Mouse (Mus musculus): ENCODE measurements around the gene Taf6.

Taf6 gene

DNA sequence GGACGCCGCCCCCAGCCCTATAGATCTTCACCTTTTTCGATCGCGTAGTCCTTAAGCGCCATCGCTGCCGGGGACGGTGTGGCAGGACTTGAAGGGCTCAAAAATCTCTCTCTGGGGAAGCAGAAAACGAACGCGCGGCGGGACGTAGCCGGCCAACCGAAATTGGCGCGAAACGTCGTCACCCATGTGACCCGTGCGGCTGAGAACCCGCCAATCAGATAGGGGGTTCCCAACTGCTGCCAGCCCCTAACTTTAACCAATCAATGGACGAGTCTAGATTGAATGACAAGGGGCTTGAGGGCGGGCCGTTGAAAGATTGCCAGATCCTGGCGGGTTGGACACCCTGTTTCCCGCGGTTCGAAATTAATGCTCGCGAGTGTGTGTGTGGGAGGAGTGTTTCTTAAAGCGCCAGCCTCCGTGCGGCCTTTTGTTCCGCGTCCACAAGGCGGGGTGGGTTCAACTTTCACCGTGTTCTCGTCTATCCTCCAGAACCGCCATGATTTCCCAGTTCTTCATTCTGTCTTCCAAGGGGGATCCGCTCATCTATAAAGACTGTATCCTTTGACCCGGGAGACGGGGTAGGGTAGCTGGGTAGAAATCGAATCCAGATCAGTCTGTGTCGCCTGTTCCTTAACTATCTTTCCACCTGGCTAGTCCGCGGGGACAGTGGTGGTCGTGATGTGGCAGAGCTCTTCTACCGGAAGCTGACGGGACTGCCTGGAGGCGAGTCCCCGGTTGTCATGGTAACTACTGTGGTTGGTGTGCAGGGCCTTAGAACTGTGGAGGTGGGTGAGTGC lies 15.4 kb downstream of the Taf6 start, which contains the start of the genes Ap4m1 and Mcm7:
Gene Ap4m1 (plus strand): TSS at position 308 of the 797 bp plus-strand sequence.
Gene Mcm7 (minus strand): TSS at position 728 of the 797 bp plus-strand sequence.
- DNase-seq (ENCODE audit: low read depth, low spot score): peak; percentile 96

DNA sequence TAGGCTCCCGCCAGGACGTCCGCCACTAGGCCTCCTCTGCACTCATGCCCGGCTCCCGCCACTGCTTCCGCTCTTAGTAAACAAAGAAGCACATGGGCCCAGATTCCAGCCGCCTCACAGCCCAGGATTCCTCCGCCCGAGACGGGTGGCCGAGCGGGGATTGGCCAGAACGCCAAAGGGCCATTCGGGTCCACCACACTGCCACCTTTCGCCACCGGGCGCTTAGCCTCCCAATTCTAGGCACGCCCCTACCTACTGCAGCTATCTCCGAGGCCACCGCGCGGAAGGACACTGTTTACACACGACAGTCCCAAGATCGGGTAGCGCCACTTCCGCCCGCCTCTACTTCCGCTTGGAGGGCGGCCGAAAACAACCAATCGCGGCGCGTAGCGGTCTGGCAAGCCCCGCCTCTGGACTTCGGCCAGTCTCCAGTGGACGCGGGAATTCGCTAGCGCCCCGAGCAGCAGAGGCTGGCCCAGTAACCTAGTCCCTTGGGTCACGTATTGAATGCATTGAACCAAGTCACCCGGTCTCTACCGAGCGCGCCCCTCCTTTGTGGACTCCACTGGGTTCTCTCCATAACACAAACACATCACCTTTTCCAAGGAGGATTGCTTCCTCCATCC lies 16.2 kb downstream of the Taf6 start:
- DNase-seq (ENCODE audit: low read depth, low spot score): peak; percentile 98

DNA sequence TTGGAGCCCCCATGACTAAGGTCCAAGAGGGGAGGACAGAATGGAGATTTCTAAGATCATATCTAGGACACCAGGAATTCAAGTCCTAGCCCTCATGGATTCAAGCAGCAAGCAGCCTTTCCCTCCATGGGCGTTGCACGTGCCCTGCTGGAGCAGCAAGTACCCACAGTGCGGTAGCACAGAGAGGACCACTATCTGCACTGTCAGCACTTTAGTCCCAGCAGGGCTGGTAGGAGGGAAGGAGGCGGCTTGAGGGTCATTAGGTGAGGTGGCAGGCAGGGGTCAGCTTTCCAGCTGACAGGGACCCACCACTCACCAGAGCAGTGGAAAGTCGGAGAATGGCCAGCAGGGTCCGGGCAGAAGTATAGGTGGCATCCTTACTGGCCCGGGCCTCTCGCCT lies 21.7 kb downstream of the Taf6 start:
- DNase-seq (ENCODE audit: low read depth, low spot score): no peak

DNA sequence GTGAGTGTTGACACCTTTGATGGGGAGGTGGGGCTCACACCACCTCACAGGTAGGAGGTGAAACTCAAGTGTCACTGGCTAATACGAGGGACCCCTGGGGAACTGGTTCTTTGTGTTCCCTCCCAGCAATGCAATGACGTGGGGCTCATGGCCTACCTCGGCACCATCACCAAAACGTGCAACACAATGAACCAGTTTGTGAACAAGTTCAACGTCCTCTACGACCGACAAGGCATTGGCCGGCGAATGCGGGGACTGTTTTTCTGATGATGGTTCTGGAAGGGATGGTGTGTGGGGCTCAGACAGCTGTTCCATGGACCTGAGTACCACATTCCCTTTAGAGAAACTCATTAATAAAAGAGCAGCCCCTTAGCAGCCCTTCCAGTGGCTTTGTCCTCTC lies 23.6 kb downstream of the Taf6 start:
- no peak for DNase-seq (ENCODE audit: low read depth, low spot score)

DNA sequence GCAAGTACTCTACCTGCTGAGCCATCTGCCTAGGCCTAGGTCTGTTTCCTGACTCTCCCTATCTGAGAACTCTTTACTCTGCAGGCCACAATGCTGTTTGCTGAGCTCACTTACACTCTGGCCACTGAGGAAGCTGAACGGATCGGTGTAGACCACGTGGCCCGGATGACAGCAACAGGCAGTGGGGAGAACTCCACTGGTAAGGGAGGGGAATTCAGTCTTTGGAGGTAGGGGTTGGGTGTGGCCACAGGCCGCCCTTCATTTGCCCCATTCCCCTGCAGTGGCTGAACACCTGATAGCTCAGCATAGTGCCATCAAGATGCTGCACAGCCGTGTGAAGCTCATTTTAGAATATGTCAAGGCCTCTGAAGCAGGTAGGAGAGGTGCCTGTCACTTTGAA lies 24.2 kb downstream of the Taf6 start:
- no peak for DNase-seq (ENCODE audit: low read depth, low spot score)

DNA sequence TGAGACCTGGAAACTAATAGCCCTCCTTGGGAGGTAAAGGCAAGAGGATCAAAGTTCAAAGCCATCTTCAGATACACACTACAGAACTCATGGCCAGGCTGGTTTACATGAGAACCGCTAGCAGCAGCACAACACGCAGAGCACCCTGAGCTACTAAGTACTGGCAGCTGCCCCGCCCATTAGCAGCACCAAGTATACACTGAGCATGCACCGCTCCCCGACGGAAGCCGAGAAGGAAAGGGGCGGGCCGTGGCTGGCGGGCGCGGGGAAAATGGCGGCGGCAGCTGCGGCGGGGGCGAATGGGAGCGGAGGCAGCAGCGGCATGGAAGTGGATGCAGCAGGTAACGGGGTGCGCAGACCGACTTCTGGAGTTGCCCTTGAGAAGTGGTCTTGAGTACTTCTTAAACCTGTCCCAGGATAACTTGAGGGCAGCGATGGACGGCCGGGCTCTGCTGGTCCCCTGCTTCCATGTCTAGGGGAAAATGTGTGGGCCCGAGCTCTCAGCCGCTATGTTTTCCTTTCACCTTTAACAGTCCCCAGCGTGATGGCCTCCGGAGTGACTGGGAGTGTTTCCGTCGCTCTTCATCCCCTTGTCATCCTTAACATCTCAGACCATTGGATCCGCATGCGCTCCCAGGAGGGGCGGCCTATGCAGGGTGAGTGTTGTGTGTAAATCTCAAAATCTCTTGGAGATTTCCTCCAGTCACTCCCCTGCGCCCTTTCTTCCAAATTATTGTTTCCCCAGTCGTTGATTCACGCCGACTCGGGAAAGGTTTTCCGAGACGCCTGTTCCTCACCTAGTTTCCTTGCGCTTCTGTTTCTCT lies 26.2 kb downstream of the Taf6 start, which contains the start of gene Cops6:
Gene Cops6 (plus strand): TSS at position 230 of the 824 bp plus-strand sequence.
- DNase-seq (ENCODE audit: low read depth, low spot score): peak; percentile 87

DNA sequence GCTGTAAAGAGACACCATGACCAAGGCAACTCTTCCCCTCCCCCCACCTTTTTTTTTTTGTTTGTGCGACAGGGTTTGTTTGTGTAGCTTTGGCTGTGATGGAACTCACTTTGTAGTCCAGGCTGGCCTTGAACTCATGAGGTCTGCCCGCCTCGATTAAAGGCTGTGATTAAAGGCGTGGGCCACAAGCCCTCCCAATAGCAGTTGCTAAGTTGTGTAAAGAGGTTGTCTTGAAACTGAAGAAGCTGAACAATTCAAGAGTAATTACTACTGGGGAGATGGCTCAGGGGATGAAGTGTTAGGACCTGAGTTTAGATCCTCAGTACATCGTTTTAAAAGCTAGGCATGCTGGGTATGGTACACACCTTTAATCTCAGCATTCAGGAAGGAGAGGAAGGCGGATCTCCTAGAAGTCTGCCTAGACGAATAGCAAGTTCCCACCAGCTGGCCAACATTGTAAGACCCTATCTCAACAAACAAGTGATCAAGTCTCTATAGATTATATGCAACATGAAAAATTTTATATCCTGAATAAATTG lies 27.0 kb downstream of the Taf6 start:
- no peak for DNase-seq (ENCODE audit: low read depth, low spot score)

DNA sequence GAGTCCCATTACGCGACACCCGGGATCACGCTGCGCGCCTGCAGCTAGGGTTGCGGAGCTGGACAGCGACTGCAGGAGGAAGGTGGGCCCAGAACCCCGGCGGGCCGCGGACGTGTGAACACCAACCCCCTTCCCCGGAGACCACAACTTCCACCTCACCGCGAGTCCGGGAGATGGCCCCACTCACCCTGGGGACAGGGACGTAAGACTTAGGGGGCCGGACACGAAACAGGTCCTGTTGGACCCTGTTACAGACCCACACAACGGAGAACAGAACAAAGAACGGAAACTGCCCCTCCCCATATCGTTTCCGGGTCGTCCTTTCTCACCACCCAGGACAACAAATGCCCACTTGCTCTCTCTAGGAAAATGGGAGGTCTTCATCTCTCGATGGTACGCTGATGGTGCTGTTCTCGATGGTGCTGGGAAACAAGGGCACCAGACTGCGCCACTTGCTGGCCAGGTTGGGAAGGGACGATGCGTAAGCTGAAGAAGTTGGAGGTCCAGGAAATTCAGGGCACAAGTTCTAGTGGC lies 31.7 kb downstream of the Taf6 start, which contains the start of gene Zfp113:
Gene Zfp113 (minus strand): TSS at position 302 of the 534 bp plus-strand sequence.
- DNase-seq (ENCODE audit: low read depth, low spot score): peak; percentile 95

DNA sequence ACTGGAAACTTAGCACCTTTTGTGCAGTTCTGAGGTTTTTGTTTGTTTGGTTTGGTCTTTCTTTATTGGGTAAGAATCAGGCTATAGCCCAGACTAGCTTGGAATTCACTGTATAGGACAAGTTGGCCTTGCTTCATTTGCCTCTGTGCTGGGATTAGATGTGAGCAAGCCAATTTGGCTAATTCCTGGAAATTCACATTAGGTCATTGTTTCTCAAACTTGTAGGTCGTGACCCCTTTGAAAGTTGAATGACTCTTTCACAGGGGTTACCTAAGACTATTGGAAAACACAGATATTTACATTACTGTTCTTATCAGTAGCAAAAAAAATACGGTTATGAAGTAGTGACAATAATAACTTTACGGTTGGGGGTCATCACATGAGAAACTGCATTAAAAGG lies 32.9 kb downstream of the Taf6 start:
- DNase-seq (ENCODE audit: low read depth, low spot score): no peak

DNA sequence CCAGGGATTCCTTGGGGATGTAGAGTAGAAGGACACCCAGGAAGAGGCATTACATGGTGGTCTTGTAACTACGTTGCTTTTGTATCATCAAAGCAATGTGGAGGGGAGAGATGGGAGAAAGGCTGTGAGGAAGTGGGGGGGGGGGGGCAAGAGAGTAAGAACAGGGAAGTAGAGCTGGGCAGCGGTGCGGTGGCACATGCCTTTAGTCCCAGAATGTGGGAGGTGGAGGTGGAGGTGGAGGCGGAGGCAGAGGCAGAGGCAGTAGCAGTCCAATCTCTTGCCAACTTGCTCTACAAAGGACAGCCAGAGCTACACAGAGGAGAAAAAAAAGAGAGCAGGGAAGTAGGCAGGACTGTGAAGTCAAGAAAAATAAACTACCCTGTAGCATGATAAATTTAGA lies 48.7 kb downstream of the Taf6 start:
- no peak for DNase-seq (ENCODE audit: low read depth, low spot score)

DNA sequence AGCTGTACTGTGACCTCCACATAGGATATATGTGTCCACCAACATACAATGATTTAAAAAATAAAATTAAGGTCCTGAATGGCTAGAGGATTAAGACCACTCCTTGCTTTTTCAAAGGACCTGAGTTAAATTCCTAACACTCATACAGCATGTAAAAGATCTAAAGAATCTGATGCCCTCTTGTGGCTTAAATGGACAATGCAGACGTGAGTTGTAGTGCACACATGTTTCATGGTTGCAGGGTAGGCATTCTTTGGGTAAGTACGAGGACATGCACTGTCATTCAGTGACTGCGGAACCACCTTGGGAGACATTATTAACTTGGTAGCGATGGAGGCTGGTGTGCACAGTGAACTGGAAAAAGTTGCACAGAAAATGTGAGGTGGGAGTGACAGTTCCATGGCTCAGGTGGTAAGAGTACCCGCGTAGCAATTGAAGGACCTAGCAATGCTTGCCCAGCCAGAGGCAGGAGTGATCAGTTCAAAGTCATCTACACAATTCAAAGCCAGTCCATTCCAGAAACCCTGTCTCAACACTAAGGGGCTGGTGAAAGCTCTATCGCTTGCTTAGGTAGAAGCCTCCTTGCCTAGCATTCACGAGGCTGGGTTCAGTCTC lies 49.2 kb downstream of the Taf6 start:
- DNase-seq (ENCODE audit: low read depth, low spot score): peak; percentile 60

DNA sequence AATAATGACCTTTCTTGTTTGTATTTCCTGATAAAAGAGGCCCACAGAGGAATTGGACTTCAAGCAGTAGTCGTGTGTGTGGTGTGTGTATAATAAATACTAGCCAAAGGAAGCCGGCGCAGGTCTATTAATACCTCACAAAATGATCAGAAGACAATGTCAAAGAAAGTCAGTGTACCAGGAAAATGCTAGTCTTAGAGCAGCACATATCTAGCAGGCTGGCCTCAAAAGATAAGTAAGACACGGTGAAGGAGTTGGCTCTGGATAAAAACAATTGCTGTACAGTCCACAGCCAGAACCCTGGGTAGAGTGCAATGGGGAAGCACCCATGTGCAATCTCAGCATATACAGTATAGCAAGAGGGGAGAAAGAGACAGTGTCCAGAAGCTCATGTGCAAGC lies 50.0 kb downstream of the Taf6 start:
- DNase-seq (ENCODE audit: low read depth, low spot score): no peak

DNA sequence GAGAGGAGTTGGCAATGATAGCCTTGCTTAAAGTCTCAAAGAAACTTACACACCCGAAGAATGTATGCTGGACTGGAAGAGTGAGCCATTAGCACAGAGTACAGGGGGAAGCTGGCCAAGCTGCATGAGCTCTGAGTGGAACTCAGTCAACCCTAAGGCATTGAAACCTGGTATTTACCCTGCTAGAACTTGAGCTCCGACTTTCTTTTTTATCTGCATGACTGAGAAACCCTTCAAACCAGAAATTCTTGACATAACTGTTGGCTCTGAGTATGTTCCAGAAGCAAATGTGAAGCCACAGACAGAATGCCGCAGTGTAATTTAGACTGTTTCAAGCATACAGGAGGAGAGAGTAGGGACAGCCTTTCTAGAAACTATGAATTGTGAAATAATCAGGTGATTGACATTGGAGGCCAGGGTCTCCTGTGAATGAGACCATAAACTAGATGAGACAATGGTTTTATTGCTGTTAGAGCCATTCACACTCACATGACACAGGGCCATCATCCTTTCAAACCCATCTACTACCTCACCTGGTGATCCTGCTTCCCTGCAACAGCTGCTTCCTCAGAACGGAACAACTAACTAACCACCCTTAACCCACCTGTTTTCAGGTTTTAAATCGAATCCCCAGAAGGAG lies 54.7 kb downstream of the Taf6 start:
- DNase-seq (ENCODE audit: low read depth, low spot score): no peak

Data from mesoderm, embryonic 11.5 days (tissue).